Mouse (Mus musculus) neural tube, embryonic 13.5 days (tissue): ENCODE measurements around the gene Aspn. TPM values are rescaled to one million over a fixed set of nuclear protein-coding genes. Genes with fewer than 3 reads are reported as not detected.

Experiments used
- ATAC-seq: fragments of 200-750 bp; cut with Nextera tagmentation; 2 replicates; pipeline ENCODE4 v1.8.0; 2017; ENCODE audit warnings: low read depth, mild to moderate bottlenecking, moderate TSS enrichment, moderate library complexity
- H3K27ac ChIP-seq: fragments of 300-500 bp; sonication (generic); replicated peaks from 2 replicates; pipeline ENCODE4 v1.5.1; 2015; ENCODE audit warnings: moderate library complexity, mild to moderate bottlenecking, inconsistent platforms
- H3K27me3 ChIP-seq: fragments of 300-500 bp; sonication (generic); 2 replicates; pipeline ENCODE4 v1.6.1; 2015; ENCODE audit warnings: mild to moderate bottlenecking, inconsistent platforms
- H3K36me3 ChIP-seq: fragments of 300-500 bp; sonication (generic); 2 replicates; pipeline ENCODE4 v1.6.1; 2015; ENCODE audit warnings: mild to moderate bottlenecking, inconsistent platforms
- H3K4me1 ChIP-seq: fragments of 300-500 bp; sonication (generic); replicated peaks from 2 replicates; pipeline ENCODE4 v1.6.1; 2015; ENCODE audit warnings: inconsistent platforms
- H3K4me2 ChIP-seq: fragments of 300-500 bp; sonication (generic); 2 replicates; pipeline ENCODE4 v1.6.1; 2015; ENCODE audit warnings: inconsistent platforms, mild to moderate bottlenecking, moderate library complexity
- H3K4me3 ChIP-seq: fragments of 300-500 bp; sonication (generic); 2 replicates; pipeline ENCODE4 v1.5.1; 2015; ENCODE audit warnings: mild to moderate bottlenecking, inconsistent platforms
- H3K9ac ChIP-seq: fragments of 300-500 bp; sonication (generic); 2 replicates; pipeline ENCODE4 v1.6.1; 2015; ENCODE audit warnings: moderate library complexity, mild to moderate bottlenecking, inconsistent platforms
- H3K9me3 ChIP-seq: fragments of 300-500 bp; sonication (generic); 2 replicates; pipeline ENCODE4 v1.6.1; 2016; ENCODE audit warnings: inconsistent platforms
- WGBS: fragments of 180-500 bp; shearing (Covaris S2); methylation state at CpG from one replicate; pipeline ENCODE4 v1.1.7; 2015; 5-methylcytosine and 5-hydroxymethylcytosine counted together
- polyA plus RNA-seq: library from polyadenylated mRNA; unstranded; fragments of >200 nt; fragmentation: Nextera tagmentation; extraction: Ambion mirVana; gene quantifications from 2 replicates; pipeline ENCODE4 v1.2.1, GENCODE M21; 2015

Aspn gene
- polyA plus RNA-seq, result 2.2 and 2.4 TPM in 2 replicates

DNA sequence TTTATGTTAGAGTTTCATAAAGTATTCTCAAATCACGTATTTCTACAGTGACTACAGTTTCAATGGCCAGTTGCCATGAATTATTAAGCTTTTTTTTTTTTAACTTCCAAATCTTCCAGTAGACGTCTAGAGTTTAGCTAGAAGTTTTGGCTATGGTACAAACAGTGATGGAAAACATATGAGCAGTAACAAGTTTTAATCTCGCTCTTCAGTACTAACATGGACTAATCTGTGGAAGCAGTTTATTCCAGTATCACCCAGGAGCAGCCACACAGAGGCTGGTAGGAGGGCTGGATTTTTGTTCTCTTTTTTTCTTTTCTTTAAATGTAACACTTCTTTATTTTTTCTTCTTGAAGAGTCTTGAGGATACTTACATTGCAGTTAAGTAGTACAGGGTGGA lies at the start of gene Aspn:
Aspn (plus strand) TSS at position 165 of the 400 bp plus-strand sequence.
- no peak for ATAC-seq
- WGBS, result 85% methylated on average over 3 of the region's 3 CpGs
- Histone ChIP-seq H3K27me3 (no peaks in the 10 kb centered on the region), H3K4me2 (no peak within 1 kb of the TSS), H3K4me3 (no peak within 1 kb of the TSS), H3K9me3 (no peaks in the 10 kb centered on the region), H3K36me3 (no peaks in the 10 kb centered on the region), H3K4me1 (no peaks in the 10 kb centered on the region), H3K9ac (no peak within 1 kb of the TSS), H3K27ac (no peak within 1 kb of the TSS)

DNA sequence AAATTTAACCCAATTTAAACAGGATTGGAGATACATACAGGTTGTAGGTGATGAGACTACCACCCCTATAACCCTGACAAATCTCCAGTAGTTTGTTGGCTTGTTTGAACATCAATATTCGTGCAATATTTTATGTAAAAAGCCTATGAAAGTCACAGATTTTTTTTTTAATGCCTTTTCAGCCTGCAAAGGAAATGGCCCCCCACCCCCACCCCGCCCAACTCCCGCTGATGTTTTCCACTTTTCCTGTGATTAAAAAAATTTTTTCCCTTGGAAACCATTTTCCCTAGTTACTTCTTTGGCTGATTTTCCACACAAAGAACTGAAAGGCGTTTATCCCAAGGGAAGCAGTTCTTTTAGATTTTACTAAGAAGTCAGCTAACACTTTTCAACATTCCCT lies 39.7 kb upstream of the Aspn start, which contains the start of gene Ecm2:
Ecm2 (plus strand) TSS at position 301 of the 400 bp plus-strand sequence.
- H3K4me1 ChIP-seq, result no peaks in the 10 kb centered on the region
- no peak within 1 kb of the TSS for H3K9ac ChIP-seq
- no peaks in the 10 kb centered on the region for H3K27me3 ChIP-seq
- H3K4me3 ChIP-seq, result no peak within 1 kb of the TSS
- H3K36me3 ChIP-seq, result no peaks in the 10 kb centered on the region
- no peak within 1 kb of the TSS for H3K4me2 ChIP-seq
- no peaks in the 10 kb centered on the region for H3K9me3 ChIP-seq
- H3K27ac ChIP-seq, result no peak within 1 kb of the TSS
- no peak for ATAC-seq
- WGBS, result 60% methylated on average over 4 of the region's 4 CpGs

DNA sequence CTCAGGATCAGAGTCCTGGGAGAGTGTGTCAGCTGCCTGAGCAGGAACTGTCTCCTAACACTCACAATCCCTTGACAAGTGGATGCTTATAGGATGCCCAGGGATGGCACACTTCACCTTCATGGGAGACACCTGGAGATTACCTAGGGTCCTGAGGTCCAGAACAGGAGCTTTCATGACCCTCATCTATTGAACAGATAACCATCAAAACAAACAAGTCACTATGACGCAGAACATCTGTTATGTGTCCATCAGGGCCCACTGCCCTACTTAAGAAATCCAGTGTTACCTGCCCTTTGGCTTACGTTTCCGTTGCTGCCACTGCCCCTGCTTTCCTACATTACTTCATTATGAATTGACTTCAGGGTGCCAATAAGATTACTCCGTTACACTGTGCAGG lies 38.5 kb upstream of the Aspn start:
- Histone ChIP-seq H3K9me3 (no peaks in the 10 kb centered on the region), H3K27me3 (no peaks in the 10 kb centered on the region), H3K27ac (no peak overlapping the region), H3K9ac (no peak overlapping the region), H3K4me3 (no peak overlapping the region), H3K4me2 (no peak overlapping the region), H3K36me3 (no peaks in the 10 kb centered on the region), H3K4me1 (no peaks in the 10 kb centered on the region)
- no peak for ATAC-seq
- 90% methylated on average over 4 of the region's 4 CpGs for WGBS

DNA sequence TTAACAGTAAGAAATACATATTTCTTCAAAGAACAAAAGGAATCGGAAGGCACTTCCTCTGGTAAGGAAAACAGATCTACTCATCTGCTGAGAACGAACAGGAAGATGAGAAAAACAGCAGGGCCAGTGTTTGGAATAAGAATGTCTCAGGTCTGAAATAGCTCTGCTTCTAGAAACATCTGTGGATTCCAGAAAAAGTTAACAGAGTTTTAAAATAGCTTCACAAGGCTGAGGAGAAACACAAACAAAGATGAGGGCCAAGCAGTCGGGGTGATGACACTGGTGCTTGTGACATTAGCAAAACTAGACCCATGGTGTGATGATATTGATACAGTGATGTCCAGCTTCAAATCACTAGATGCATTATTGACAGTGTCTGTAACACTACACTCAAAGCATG lies 37.1 kb upstream of the Aspn start:
- WGBS, result 80% methylated on average over 3 of the region's 3 CpGs
- H3K4me3 ChIP-seq, result no peak overlapping the region
- no peak overlapping the region for H3K9ac ChIP-seq
- no peaks in the 10 kb centered on the region for H3K9me3 ChIP-seq
- H3K4me1 ChIP-seq, result no peaks in the 10 kb centered on the region
- no peaks in the 10 kb centered on the region for H3K36me3 ChIP-seq
- H3K4me2 ChIP-seq, result no peak overlapping the region
- H3K27ac ChIP-seq, result no peak overlapping the region
- H3K27me3 ChIP-seq, result no peaks in the 10 kb centered on the region
- no peak for ATAC-seq

DNA sequence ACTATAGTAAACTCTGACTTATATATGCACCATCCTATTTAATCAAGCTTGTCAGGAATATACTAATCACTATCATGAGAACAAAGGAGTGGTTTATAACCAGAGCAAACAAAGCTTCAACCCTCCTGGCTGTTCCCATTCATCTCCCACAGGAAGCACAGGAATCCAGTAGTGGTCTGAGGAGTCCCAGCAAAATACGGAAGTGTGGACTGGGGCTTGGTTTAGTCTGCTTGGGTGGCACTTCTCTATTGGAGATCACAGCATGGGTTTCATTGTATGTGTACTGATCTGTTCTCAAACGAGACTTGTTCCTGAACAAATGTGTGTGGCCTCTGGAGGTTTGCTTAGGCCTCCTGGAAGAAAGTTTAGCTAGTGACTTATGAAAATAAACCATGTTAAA lies 25.5 kb upstream of the Aspn start:
- H3K4me1 ChIP-seq, result no peaks in the 10 kb centered on the region
- ATAC-seq, result no peak
- H3K4me3 ChIP-seq, result no peak overlapping the region
- H3K9me3 ChIP-seq, result no peaks in the 10 kb centered on the region
- H3K36me3 ChIP-seq, result no peaks in the 10 kb centered on the region
- H3K27ac ChIP-seq, result no peak overlapping the region
- 34% methylated on average over 2 of the region's 2 CpGs for WGBS
- no peak overlapping the region for H3K9ac ChIP-seq
- no peaks in the 10 kb centered on the region for H3K27me3 ChIP-seq
- no peak overlapping the region for H3K4me2 ChIP-seq

DNA sequence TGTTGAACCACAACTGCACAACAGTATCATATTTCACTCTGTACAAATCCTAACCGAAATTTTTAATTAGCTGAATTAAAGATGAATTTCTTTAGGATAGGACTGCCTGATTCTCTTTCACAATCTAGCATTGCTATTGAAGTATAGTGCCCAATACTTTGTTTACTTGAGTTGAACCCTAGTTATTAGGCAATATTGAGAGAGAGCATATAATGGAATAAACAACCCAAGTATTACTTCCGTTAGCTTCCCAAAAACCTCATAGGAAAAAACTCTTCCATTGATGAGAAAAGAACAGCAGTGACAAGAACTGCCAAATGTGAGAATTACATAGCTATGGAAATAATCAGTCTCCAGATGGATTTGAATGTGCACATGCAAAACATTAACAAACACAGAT lies 18.0 kb upstream of the Aspn start:
- no peaks in the 10 kb centered on the region for H3K36me3 ChIP-seq
- H3K9me3 ChIP-seq, result no peaks in the 10 kb centered on the region
- H3K4me1 ChIP-seq, result no peaks in the 10 kb centered on the region
- no peak overlapping the region for H3K27ac ChIP-seq
- ATAC-seq, result no peak
- H3K9ac ChIP-seq, result no peak overlapping the region
- no peak overlapping the region for H3K4me3 ChIP-seq
- 88% methylated on average over 2 of the region's 2 CpGs for WGBS
- no peak overlapping the region for H3K4me2 ChIP-seq
- H3K27me3 ChIP-seq, result no peaks in the 10 kb centered on the region

DNA sequence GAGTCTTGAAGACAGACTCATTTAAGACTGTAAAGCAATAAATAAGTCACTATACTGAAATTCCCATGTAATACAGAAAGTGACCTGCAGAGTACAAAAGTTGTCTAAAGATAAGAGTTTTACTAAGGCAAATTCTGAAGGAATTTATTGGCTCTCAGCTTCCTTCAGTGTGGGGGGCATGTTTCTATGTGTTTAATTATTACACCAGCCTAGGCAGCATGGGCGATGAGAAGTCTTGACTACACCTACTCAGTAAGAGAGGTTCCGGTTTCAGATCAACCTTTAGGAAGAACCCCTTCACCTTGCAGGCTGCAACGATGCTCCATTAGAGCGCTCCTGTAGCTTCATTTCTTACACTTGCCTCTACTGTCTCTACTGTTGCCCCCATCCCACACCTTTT lies 13.6 kb upstream of the Aspn start:
- WGBS, result 94% methylated on average over 4 of the region's 4 CpGs
- Histone ChIP-seq H3K9me3 (no peaks in the 10 kb centered on the region), H3K4me2 (no peak overlapping the region), H3K27ac (no peak overlapping the region), H3K36me3 (no peaks in the 10 kb centered on the region), H3K27me3 (no peaks in the 10 kb centered on the region), H3K9ac (no peak overlapping the region), H3K4me1 (no peaks in the 10 kb centered on the region), H3K4me3 (no peak overlapping the region)
- ATAC-seq, result no peak

DNA sequence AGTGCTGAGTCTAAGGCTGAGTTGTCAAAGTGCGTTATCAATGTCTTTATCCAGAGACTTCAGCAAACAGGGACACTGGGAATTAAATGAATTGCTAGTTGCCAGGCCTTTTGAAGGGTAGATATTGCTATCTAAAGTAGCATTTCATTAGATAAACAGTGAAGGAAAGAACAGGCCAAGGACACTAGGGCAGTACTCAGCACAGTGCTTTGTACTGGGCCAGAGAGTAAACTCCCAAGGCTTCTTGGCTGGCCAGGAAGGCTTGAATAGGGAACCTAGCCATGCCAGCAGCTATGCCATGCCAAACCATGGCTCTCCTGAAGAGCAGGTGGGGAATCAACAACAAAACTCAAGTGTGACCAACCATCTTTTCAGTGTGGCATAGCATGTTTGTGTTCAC lies 7.3 kb upstream of the Aspn start:
- no peak for ATAC-seq
- no peak overlapping the region for H3K9ac ChIP-seq
- H3K27me3 ChIP-seq, result no peaks in the 10 kb centered on the region
- no peaks in the 10 kb centered on the region for H3K4me1 ChIP-seq
- no peak overlapping the region for H3K4me2 ChIP-seq
- no peaks in the 10 kb centered on the region for H3K9me3 ChIP-seq
- H3K4me3 ChIP-seq, result no peak overlapping the region
- no peak overlapping the region for H3K27ac ChIP-seq
- 93% methylated on average over 1 of the region's 1 CpGs for WGBS
- H3K36me3 ChIP-seq, result no peaks in the 10 kb centered on the region

DNA sequence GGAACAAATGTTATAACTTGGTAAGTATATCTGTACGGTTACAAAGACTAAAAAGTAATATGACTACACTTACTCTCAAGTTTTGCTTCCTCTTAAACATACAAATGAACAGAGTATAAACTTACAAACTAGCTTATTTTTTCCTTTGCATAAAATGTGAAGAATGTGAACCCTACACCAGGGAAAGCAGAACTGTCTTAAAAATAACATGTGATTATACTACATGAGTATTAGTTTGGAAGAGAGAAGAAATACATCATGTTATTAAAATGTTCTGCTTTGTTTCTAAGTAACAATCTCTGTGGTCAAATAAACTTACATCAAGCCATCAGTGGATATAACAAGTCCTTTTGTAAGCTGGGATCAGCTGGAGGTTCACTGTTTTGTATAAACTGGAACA lies 5.5 kb upstream of the Aspn start:
- no peak for ATAC-seq

DNA sequence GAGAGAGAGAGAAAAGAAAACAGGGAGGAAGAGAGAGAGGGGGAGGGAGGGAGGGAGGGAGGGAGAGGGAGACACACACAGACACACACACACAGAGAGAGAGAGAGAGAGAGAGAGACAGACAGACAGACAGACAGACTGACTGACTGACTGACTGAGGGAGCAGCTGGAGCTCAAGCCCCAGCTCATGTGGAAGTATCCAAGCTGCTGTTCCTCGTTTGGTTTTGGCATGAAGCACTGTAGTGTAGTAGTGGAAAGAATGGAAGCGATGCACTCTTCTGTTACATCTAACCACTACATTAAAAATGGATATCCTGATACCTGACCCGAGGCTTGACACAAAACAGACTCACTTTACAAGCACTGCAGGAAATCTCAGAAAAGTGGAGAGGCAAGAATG lies 1.4 kb downstream of the Aspn start:
- no peaks in the 10 kb centered on the region for H3K36me3 ChIP-seq
- no peaks in the 10 kb centered on the region for H3K27me3 ChIP-seq
- ATAC-seq, result no peak
- WGBS, result 74% methylated on average over 3 of the region's 3 CpGs
- H3K9me3 ChIP-seq, result no peaks in the 10 kb centered on the region
- H3K9ac ChIP-seq, result no peak overlapping the region
- H3K27ac ChIP-seq, result no peak overlapping the region
- H3K4me3 ChIP-seq, result no peak overlapping the region
- H3K4me2 ChIP-seq, result no peak overlapping the region
- H3K4me1 ChIP-seq, result no peaks in the 10 kb centered on the region

More for the DNA sequence above, 5.5 kb upstream of the Aspn start:
- no peak overlapping the region for H3K9ac ChIP-seq
- no peaks in the 10 kb centered on the region for H3K36me3 ChIP-seq
- no peaks in the 10 kb centered on the region for H3K4me1 ChIP-seq
- H3K27me3 ChIP-seq, result no peaks in the 10 kb centered on the region
- no peaks in the 10 kb centered on the region for H3K9me3 ChIP-seq
- 96% methylated on average over 1 of the region's 1 CpGs for WGBS
- no peak overlapping the region for H3K4me3 ChIP-seq
- no peak overlapping the region for H3K27ac ChIP-seq
- no peak overlapping the region for H3K4me2 ChIP-seq

DNA sequence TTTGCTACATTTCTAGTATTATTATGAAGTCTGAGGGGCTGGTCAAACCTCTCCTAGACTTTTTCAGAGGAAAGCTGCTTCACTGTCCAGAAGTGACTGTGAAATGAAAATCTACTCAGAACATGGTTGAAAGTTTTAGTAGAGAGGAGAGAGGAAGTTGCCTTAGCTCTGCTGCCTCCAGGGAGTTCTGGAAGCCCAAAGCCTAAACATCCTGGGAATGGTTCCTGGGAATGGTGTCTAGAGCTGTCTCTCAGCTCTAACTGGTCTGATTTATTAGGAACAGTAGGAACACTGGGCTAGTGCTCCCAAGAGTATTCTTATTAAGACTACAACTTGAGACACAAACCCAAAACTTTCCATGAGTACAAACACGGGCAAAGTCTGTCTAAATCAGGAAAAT lies 2.3 kb downstream of the Aspn start:
- Histone ChIP-seq H3K27me3 (no peaks in the 10 kb centered on the region), H3K4me2 (no peak overlapping the region), H3K4me1 (no peaks in the 10 kb centered on the region), H3K4me3 (no peak overlapping the region), H3K27ac (no peak overlapping the region), H3K9ac (no peak overlapping the region), H3K36me3 (no peaks in the 10 kb centered on the region), H3K9me3 (no peaks in the 10 kb centered on the region)
- no peak for ATAC-seq
- 81% methylated on average over 1 of the region's 1 CpGs for WGBS

DNA sequence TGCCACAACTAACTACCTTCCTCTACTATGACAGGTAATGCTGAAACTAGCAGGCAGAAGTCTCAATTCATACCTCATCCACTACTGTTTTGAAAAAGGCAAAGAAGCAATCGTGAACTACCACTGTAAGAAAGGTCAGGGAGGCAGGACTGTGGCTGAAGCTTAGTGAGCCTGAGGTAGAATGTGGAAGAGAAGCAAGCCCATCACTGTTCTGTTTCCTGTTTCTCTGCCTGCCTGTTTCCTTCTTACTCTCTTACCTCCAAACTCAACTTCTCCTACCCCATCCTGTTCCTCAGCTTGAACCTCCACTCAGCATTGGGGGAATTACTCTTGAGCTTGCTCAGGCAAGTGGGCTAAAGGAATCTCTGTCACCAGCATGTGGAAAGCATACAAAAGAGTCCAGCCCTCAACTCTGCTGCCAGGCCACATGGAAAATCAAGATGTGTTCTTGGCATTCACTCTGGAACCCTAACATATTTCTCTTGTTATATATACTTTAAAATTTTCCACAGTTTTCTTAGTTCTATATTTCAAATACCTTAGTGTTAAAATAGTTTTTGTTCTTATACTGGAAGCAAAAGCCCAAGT lies 3.4 kb downstream of the Aspn start:
- no peaks in the 10 kb centered on the region for H3K9me3 ChIP-seq
- no peak overlapping the region for H3K27ac ChIP-seq
- ATAC-seq, result no peak
- WGBS, result 65% methylated on average over 1 of the region's 1 CpGs
- no peak overlapping the region for H3K4me2 ChIP-seq
- H3K4me1 ChIP-seq, result no peaks in the 10 kb centered on the region
- H3K9ac ChIP-seq, result no peak overlapping the region
- H3K36me3 ChIP-seq, result no peaks in the 10 kb centered on the region
- H3K4me3 ChIP-seq, result no peak overlapping the region
- no peaks in the 10 kb centered on the region for H3K27me3 ChIP-seq

DNA sequence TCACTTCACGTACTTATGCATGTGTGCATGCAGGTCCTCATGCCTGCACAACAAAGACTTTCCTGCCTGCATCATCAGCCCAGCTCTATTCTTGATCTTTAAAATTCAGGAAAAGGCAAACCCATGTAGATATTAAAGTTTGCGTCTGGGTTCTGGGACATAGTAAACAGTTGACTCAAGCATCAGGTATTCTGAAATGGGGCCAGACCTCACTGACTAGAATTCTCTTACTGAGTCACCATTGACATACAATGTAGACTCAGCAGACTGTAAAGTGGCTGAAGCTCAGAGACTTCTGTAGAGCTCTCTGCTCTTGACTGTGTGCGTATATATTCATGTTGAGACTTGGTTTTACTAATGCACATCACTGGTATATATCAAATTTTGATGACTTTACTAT lies 5.4 kb downstream of the Aspn start:
- no peaks in the 10 kb centered on the region for H3K36me3 ChIP-seq
- H3K4me2 ChIP-seq, result no peak overlapping the region
- no peak overlapping the region for H3K27ac ChIP-seq
- no peak overlapping the region for H3K4me3 ChIP-seq
- ATAC-seq, result no peak
- no peaks in the 10 kb centered on the region for H3K9me3 ChIP-seq
- no peaks in the 10 kb centered on the region for H3K27me3 ChIP-seq
- 93% methylated on average over 3 of the region's 3 CpGs for WGBS
- no peak overlapping the region for H3K9ac ChIP-seq
- no peaks in the 10 kb centered on the region for H3K4me1 ChIP-seq
